Mouse (Mus musculus): ENCODE measurements around the gene Tgfb1i1. TPM values are rescaled to one million over a fixed set of nuclear protein-coding genes. Genes with fewer than 3 reads are reported as not detected.

Tgfb1i1 gene
- total RNA-seq (2021), result 10 to 100 TPM; 19.0 to 22.6 TPM

GRCm38 (mm10) chr7:128246496-128247391 lies at the start of gene Tgfb1i1:
TSS of gene Tgfb1i1 (plus strand) at chr7:128246812.
- DNase-seq (ENCODE audit: low spot score in 2 of 2), result peak; percentile 61 to 66
- intact Hi-C loops (cut with DNase I), result loop anchor here (1.0 to 5.0 kb wide), 2 partner anchors 51 to 99 kb away; partner anchors contain the start of gene BC017158

GRCm38 (mm10) chr7:128201607-128202006 lies 45.0 kb upstream of the Tgfb1i1 start:
- intact Hi-C loops (cut with DNase I), result no loop called here
- no peak for DNase-seq (ENCODE audit: low spot score in 2 of 2)

GRCm38 (mm10) chr7:128203071-128203470 lies 43.5 kb upstream of the Tgfb1i1 start:
- no peak for DNase-seq (ENCODE audit: low spot score in 2 of 2)
- intact Hi-C loops (cut with DNase I), result no loop called here

GRCm38 (mm10) chr7:128204179-128204578 lies 42.4 kb upstream of the Tgfb1i1 start:
- intact Hi-C loops (cut with DNase I), result no loop called here

GRCm38 (mm10) chr7:128205695-128206094 lies 40.9 kb upstream of the Tgfb1i1 start:
- intact Hi-C loops (cut with DNase I), result loop anchor here (5.0 kb wide), 1 partner anchor 218 kb away; no protein-coding TSS in a partner anchor
- DNase-seq (ENCODE audit: low spot score in 2 of 2), result no peak

More at GRCm38 (mm10) chr7:128204179-128204578, 42.4 kb upstream of the Tgfb1i1 start:
- no peak for DNase-seq (ENCODE audit: low spot score in 2 of 2)

- no peak for DNase-seq (ENCODE audit: low spot score in 2 of 2)
- intact Hi-C loops (cut with DNase I), result loop anchor here (5.0 kb wide), 1 partner anchor 219 kb away; no protein-coding TSS in a partner anchor
Observed at GRCm38 (mm10) chr7:128206152-128206551, 40.5 kb upstream of the Tgfb1i1 start, which contains the start of gene Cox6a2. TSS of gene Cox6a2 (minus strand) at chr7:128206387.

GRCm38 (mm10) chr7:128208187-128208586 lies 38.4 kb upstream of the Tgfb1i1 start:
- peak; percentile 16 to 60 for DNase-seq (ENCODE audit: low spot score in 2 of 2)
- intact Hi-C loops (cut with DNase I), result loop anchor here (2.0 to 5.0 kb wide), 2 partner anchors 109 to 221 kb away; no protein-coding TSS in a partner anchor

- DNase-seq (ENCODE audit: low spot score in 2 of 2), result no peak
- intact Hi-C loops (cut with DNase I), result loop anchor here (2.0 to 5.0 kb wide), 2 partner anchors 111 to 223 kb away; no protein-coding TSS in a partner anchor
Observed at GRCm38 (mm10) chr7:128209826-128210225, 36.8 kb upstream of the Tgfb1i1 start.

GRCm38 (mm10) chr7:128219952-128220351 lies 26.7 kb upstream of the Tgfb1i1 start:
- no peak for DNase-seq (ENCODE audit: low spot score in 2 of 2)
- intact Hi-C loops (cut with DNase I), result no loop called here

GRCm38 (mm10) chr7:128220936-128221335 lies 25.7 kb upstream of the Tgfb1i1 start:
- no peak for DNase-seq (ENCODE audit: low spot score in 2 of 2)
- intact Hi-C loops (cut with DNase I), result no loop called here

- intact Hi-C loops (cut with DNase I), result loop anchor here (10.0 kb wide), 1 partner anchor 233 kb away; the partner anchor contains the start of gene Tial1
- DNase-seq (ENCODE audit: low spot score in 2 of 2), result no peak
Observed at GRCm38 (mm10) chr7:128231741-128232140, 14.9 kb upstream of the Tgfb1i1 start.

- no peak for DNase-seq (ENCODE audit: low spot score in 2 of 2)
- intact Hi-C loops (cut with DNase I), result loop anchor here (5.0 to 10.0 kb wide), 2 partner anchors 230 to 473 kb away; partner anchors contain the start of gene Tial1
Observed at GRCm38 (mm10) chr7:128234796-128235195, 11.8 kb upstream of the Tgfb1i1 start.

GRCm38 (mm10) chr7:128235481-128235880 lies 11.1 kb upstream of the Tgfb1i1 start:
- DNase-seq (ENCODE audit: low spot score in 2 of 2), result no peak
- intact Hi-C loops (cut with DNase I), result loop anchor here (5.0 to 10.0 kb wide), 2 partner anchors 229 to 472 kb away; partner anchors contain the start of gene Tial1

GRCm38 (mm10) chr7:128236426-128236825 lies 10.2 kb upstream of the Tgfb1i1 start:
- intact Hi-C loops (cut with DNase I), result loop anchor here (2.0 to 10.0 kb wide), 3 partner anchors 228 to 471 kb away; partner anchors contain the start of gene Tial1
- no peak for DNase-seq (ENCODE audit: low spot score in 2 of 2)

GRCm38 (mm10) chr7:128236856-128237592 lies 9.6 kb upstream of the Tgfb1i1 start, which contains the start of gene Armc5:
TSS of gene Armc5 (plus strand) at chr7:128237342.
- intact Hi-C loops (cut with DNase I), result loop anchor here (2.0 to 10.0 kb wide), 3 partner anchors 228 to 470 kb away; partner anchors contain the start of gene Tial1
- DNase-seq (ENCODE audit: low spot score in 2 of 2), result peak; percentile 83 to 84

GRCm38 (mm10) chr7:128237593-128237926 lies 9.1 kb upstream of the Tgfb1i1 start:
- DNase-seq (ENCODE audit: low spot score in 2 of 2), result no peak
- intact Hi-C loops (cut with DNase I), result loop anchor here (2.0 to 10.0 kb wide), 3 partner anchors 227 to 470 kb away; partner anchors contain the start of gene Tial1

GRCm38 (mm10) chr7:128237927-128238778 lies 8.5 kb upstream of the Tgfb1i1 start, which contains the start of gene 9130023H24Rik:
TSS of gene 9130023H24Rik (minus strand) at chr7:128238031.
- DNase-seq (ENCODE audit: low spot score in 2 of 2), result peak; percentile 100
- intact Hi-C loops (cut with DNase I), result loop anchor here (2.0 to 10.0 kb wide), 3 partner anchors 227 to 469 kb away; partner anchors contain the start of gene Tial1

- DNase-seq (ENCODE audit: low spot score in 2 of 2), result no peak
- intact Hi-C loops (cut with DNase I), result loop anchor here (5.0 to 10.0 kb wide), 2 partner anchors 226 to 468 kb away; partner anchors contain the start of gene Tial1
Observed at GRCm38 (mm10) chr7:128238991-128239390, 7.6 kb upstream of the Tgfb1i1 start.

All from left cerebral cortex, postnatal 36 days (tissue).